Mouse (Mus musculus): ENCODE measurements at regions not wholly inside any gene's neighbourhood (a gene's known extent, or its start where the extent isn't known, plus 50 kb on each side); places are given as distances from the start of the nearest gene placed in this dataset.

DNA sequence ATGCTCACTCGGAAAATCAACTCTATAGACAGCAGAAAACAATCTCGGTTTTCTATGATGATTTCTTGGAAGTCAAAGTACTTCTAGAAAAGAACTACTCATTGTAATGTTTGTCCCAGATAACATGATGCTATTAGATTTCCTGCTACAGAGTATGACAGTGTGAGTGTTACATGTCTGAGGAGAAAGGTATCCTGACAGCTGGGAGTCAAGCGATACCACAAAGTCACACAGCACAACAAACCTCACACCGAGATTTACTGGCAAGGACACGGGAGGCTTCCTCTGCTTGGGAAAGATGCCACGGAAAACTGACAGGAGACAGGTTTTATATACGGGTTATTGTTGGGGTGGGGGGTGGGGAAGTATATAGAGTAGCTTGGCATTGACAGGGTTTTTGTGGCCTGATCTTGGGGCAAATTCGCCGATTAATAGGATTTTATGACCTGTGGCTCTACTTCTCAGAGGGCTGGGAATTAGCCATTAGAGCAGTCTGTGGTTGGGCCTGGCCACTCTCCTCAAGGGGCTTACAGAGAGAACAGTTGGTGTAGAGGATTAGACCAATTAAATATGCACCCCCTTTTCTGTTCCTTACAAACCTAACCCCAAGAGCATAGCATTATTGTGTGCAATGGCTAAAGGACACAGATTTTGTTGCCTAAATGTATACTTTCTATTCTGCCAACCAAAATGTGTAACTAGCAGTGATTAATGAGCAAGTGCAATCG lies 209.2 kb upstream of the Sfrp2 start:
- DNase-seq, result no peak

- DNase-seq, result no peak
These were observed 204.1 kb upstream of the Sfrp2 start for GRCm38 (mm10) chr3:83562026-83562425.

- DNase-seq, result no peak
These were observed 190.6 kb upstream of the Sfrp2 start for GRCm38 (mm10) chr3:83575526-83575925.

- no peak for DNase-seq
These were observed 190.0 kb upstream of the Sfrp2 start for GRCm38 (mm10) chr3:83576155-83576554.

DNA sequence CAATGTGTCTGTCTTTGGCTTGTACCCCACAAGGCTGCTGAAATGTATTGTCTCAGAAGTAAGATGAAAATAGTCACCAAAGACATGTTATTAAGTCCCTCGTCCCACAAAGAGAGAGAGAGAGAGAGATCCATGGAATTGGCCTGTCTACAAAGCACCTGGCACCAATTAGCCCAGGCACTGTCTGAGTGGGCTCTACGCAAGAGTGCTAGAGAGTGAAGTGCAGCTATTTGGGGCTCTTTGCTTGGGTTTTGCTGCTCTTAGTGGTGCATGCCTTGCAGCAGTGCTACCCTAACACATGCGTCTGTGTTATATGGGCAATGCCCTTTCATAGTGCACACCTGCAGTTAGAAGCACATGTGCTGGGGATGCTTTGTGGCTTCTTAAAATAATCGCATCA lies 185.4 kb upstream of the Sfrp2 start:
- no peak for DNase-seq

DNA sequence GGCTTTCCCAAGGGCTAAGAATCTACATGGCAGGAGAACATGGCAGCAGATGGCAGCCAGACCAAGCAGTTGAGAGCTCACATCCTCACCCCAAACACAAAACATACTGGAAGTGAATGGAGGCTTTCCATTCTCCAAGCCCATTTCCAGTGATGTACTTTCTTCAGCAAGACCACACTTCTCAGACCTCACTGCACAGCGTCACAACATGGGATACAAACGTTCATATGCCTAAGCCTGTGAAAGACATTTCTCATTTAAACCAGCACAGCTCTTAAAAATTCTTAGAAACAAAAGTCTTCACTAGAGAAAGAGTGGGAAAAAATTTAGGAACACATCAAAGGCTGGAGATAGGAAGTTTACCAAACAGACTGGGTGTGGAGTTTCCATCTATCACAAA lies 183.9 kb upstream of the Sfrp2 start:
- DNase-seq, result no peak

- DNase-seq, result no peak
These were observed 182.9 kb upstream of the Sfrp2 start for GRCm38 (mm10) chr3:83583071-83583672.

DNA sequence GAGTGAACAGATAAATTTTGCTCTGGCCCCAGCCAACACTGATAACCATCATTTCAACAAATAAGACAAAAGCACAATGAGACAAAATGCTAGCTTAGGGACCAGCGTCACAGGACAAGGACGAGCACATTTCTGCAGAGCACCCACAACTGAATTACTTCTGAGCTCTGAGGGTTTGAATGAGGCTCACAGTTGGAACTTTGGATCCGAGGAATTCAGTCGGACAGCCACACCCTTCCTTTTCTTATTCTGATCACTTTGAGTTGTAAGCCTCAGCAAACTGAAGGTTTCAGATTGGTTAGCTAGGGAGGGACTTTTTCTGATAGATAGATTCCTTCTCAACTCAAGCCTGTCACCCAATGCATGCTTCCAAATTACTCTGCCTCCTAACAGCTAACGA lies 180.0 kb upstream of the Sfrp2 start:
- DNase-seq, result no peak

DNA sequence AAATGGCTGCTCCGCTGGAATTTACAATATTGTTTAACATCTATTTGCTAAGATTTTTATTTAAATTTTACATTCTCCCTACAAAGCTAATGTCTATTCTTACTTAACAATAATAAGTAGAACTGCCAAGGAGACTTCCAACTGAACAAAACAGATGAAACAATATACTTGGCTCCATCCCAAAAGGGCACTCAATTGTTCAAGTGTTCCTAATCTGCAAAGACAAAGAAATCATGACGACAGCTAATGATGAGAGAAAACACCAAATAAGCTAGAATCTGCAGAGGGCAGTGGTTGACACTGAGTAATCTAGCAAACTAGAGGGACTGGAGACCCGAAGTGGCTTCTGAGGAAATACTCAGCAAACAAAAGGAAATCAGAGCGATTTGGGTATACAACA lies 179.6 kb upstream of the Sfrp2 start:
- no peak for DNase-seq

DNA sequence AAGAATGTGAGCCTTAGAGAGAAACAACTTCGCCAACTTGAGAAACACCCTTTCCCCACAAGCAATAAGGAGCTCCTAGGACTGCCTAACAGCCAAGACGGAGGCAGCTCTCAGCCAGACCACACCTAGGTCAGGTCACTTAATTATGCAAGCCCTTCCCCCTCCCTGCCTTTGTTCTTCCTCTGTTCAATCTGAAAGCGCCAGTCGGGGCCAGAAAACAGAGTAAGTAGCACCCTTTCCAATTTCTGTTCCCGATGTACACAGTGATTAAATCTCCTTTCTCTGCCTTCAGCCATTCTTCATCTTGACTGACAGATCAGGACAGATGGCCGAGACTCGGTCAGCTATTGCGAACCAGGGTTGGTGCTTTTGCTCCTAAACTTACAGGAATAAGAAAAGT lies 177.0 kb upstream of the Sfrp2 start:
- no peak for DNase-seq

GRCm38 (mm10) chr3:83591206-83591605 lies 174.9 kb upstream of the Sfrp2 start:
- no peak for DNase-seq

- no peak for DNase-seq
These were observed 172.8 kb upstream of the Sfrp2 start for GRCm38 (mm10) chr3:83593321-83593720.

DNA sequence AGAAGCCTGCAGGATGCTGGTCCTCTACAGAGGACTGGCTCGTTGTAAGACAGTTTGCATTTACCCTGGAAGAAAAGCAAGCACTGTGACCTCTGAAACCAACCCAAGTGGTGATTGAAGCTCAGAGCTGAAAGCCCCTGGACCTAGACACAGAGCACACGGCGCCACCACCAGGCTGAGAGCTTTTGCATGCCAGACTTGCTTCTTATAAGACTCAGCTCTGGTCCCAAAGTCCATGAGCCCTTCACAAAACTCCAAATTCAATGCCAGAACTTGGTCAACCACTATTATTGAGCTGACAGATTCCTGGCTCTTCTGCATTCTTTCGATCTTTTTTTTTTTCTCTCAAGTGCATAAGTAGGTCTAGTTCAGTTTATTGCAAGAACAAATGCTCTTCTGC lies 164.6 kb upstream of the Sfrp2 start:
- DNase-seq, result no peak

- DNase-seq, result no peak
These were observed 156.9 kb upstream of the Sfrp2 start for GRCm38 (mm10) chr3:83609095-83609770.

- no peak for DNase-seq
These were observed 145.7 kb upstream of the Sfrp2 start for GRCm38 (mm10) chr3:83620435-83620834.

- no peak for DNase-seq
These were observed 133.1 kb upstream of the Sfrp2 start for GRCm38 (mm10) chr3:83633032-83633431.

DNA sequence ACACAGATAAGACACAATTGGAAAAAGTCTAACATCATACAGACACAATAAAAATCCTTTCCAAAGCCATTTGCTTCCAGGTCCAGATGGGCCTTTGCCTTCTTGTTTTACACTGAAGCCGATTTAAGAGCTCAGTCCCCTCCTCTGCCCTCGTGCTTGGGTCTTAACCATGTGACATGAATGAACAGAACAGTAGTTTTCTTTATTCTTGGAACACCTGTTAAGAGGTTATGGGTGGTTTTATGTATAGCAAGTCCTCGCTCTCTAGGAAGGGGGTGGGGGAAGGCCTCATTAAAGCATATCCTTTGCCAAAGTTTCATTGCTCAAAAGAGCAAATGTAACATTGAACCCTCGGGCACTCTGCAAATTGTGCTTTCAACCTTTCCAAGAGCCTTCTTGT lies 125.7 kb upstream of the Sfrp2 start:
- DNase-seq, result no peak

- DNase-seq, result no peak
These were observed 102.4 kb upstream of the Sfrp2 start for GRCm38 (mm10) chr3:83663716-83664115.

DNA sequence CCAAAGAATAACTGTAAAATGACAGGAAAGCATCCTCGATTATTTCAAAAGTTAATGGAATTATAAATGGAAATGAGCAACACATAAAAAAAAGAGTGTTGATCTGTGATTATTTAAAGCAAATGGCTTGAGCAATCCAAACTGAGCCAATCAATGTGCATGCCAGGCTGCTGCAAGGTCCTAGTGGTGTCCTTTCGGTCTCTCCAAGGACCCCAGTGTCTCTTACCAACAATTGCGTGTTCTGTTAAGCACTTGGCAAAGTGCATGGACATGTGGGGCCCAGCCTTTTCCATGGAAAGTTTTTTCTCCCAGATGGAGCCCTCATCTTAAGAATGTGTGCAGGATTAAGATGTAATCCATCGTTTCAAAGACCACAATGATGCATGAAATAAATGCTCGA lies 90.0 kb upstream of the Sfrp2 start:
- DNase-seq, result no peak

- no peak for DNase-seq
These were observed 79.5 kb upstream of the Sfrp2 start for GRCm38 (mm10) chr3:83686611-83687010.

- no peak for DNase-seq
These were observed 78.6 kb upstream of the Sfrp2 start for GRCm38 (mm10) chr3:83687503-83687902.

GRCm38 (mm10) chr3:83689068-83689976 lies 76.8 kb upstream of the Sfrp2 start:
- no peak for DNase-seq

DNA sequence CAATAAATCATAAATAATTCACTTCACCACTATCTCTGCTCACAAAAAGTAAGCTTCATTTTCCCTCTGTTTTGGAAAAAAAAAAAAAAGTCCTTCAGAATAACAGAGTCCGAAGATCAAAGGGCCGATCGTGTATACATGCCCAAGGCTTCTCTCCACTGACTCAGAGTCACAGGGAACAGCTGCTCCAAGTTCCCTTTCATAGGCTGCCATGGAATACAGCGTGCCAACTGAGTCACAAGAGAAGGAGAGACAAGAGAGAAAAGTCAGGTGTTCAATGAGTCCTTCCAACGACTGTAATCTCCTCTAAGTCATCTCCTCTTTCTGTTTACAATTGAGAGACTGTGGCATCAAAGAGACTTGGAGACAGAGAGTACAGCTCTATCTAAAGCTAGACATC lies 71.6 kb upstream of the Sfrp2 start:
- no peak for DNase-seq

Measured in lung, postnatal 4 days (tissue).